Mouse (Mus musculus): Measurements from ENCODE around the gene Olfr1264.

DNA sequence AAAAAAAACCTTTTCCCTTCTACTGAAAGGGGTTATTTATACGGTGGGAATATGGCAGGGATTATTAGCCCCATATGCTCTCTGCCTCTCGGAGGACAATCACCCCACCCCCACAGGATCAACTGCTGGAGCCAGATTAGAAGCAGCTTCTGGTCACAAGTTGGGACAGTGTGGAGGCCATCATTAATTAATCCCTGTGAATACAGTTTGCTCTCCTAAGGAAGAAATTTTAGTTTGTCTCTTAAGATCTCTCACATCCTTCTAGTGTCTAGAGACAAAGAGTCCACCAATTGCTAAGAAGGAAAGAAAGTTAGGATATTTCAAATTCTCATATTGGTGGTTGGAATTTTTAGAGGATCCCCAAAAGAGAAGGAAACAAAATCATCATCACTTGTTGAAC lies at the start of gene Olfr1264:
- TF ChIP-seq CTCF (IDR thresholded peaks at IDR 0.05; ENCODE audit: extremely low read depth, insufficient read length, insufficient replicate concordance, low read depth, low read length), result no peak
- TF ChIP-seq POLR2A (IDR thresholded peaks at IDR 0.05; ENCODE audit: low read depth, low read length), result no peak
